Mouse (Mus musculus) stomach, embryonic 14.5 days (tissue): ENCODE measurements at regions not wholly inside any gene's neighbourhood (a gene's known extent, or its start where the extent isn't known, plus 50 kb on each side); places are given as distances from the start of the nearest gene placed in this dataset.

Experiments used
- ATAC-seq: fragments of 200-750 bp; cut with Nextera tagmentation; 2 replicates; pipeline ENCODE4 v1.8.0; 2017; ENCODE audit warnings: low read depth, moderate TSS enrichment; ENCODE audit not compliant: insufficient number of reproducible peaks, insufficient read depth, low FRiP score
- H3K27ac ChIP-seq: fragments of 300-500 bp; sonication (generic); 2 replicates; pipeline ENCODE4 v1.5.1; 2014; ENCODE audit warnings: mild to moderate bottlenecking, low read length, moderate library complexity, mixed read lengths
- H3K27me3 ChIP-seq: fragments of 300-500 bp; sonication (generic); 2 replicates; pipeline ENCODE4 v1.6.1; 2014; ENCODE audit warnings: low read length, control low read depth, mixed read lengths; ENCODE audit not compliant: control insufficient read depth, insufficient read depth
- H3K36me3 ChIP-seq: fragments of 300-500 bp; sonication (generic); 2 replicates; pipeline ENCODE4 v1.6.1; 2014; ENCODE audit warnings: mild to moderate bottlenecking, control low read depth, low read length, moderate library complexity, mixed read lengths; ENCODE audit not compliant: control insufficient read depth, insufficient read depth
- H3K4me1 ChIP-seq: fragments of 300-500 bp; sonication (generic); 2 replicates; pipeline ENCODE4 v1.6.1; 2014; ENCODE audit warnings: low read length, control low read depth, mixed read lengths; ENCODE audit not compliant: control insufficient read depth, insufficient read depth
- H3K4me2 ChIP-seq: fragments of 300-500 bp; sonication (generic); replicated peaks from 2 replicates; pipeline ENCODE4 v1.6.1; 2014; ENCODE audit warnings: low read depth, low read length, control low read depth
- H3K4me3 ChIP-seq: fragments of 300-500 bp; sonication (generic); 2 replicates; pipeline ENCODE4 v1.5.1; 2014; ENCODE audit warnings: low read depth, low read length, control low read depth
- H3K9ac ChIP-seq: fragments of 300-500 bp; sonication (generic); replicated peaks from 2 replicates; pipeline ENCODE4 v1.6.1; 2014; ENCODE audit warnings: low read depth, mild to moderate bottlenecking, control low read depth, low read length, moderate library complexity, mixed read lengths
- H3K9me3 ChIP-seq: fragments of 300-500 bp; sonication (generic); 2 replicates; pipeline ENCODE4 v1.6.1; 2016; ENCODE audit warnings: low read depth, low read length, control low read depth; ENCODE audit not compliant: control insufficient read depth
- WGBS: fragments of 180-500 bp; shearing (Covaris S2); extraction: QIAGEN DNeasy Blood & Tissue Kit; methylation state at CpG from one replicate; pipeline ENCODE4 v1.1.7; 2014; 5-methylcytosine and 5-hydroxymethylcytosine counted together

DNA sequence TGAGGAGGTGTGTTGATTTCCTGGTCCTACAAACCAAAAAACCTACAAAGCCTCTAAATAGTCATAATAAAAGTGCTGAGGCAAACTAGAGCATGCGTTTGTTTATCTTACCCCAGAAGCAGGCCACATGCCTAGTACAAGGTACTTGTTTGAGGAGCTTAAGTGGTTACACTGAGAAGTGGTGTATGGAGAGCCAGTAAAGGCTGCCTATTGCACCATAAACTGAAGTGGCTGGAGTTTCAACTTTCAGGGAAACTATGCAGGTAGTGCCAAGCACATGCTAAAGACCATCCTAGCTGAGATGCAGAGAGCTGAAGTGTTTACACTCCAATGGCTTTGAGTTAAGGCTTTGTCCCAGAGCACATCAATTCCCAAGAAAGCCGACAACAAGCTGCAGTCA lies 86.5 kb upstream of the Fut8 start:
- Histone ChIP-seq H3K27me3 (no peaks in the 10 kb centered on the region), H3K36me3 (no peaks in the 10 kb centered on the region), H3K4me3 (no peak overlapping the region), H3K9me3 (no peaks in the 10 kb centered on the region), H3K4me2 (no peak overlapping the region), H3K27ac (no peak overlapping the region), H3K4me1 (no peaks in the 10 kb centered on the region), H3K9ac (no peak overlapping the region)
- 77% methylated on average over 2 of the region's 2 CpGs for whole genome bisulfite sequencing
- no peak for ATAC-seq

DNA sequence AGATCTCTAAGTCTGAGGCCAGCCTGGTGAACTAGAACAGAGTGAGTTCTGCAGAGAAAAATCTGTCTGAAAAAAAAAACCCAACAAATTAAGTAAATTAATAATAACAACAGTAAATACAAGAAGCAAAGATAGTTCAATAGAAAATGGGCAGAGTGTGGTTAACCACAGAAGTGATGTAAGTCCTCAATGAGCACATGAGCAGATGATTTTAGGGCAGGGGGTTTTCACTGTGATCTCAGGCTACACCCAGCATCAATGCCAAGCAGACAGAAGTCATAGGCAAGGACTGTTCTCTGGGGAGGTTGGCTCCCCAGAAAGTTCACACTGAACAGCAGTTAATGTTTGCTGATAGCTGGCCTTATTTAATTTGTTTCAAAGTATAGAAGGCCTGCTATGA lies 88.1 kb upstream of the Fut8 start:
- H3K4me2 ChIP-seq, result no peak overlapping the region
- no peaks in the 10 kb centered on the region for H3K36me3 ChIP-seq
- no peak overlapping the region for H3K9ac ChIP-seq
- no peaks in the 10 kb centered on the region for H3K9me3 ChIP-seq
- no peak overlapping the region for H3K4me3 ChIP-seq
- ATAC-seq, result no peak
- H3K27ac ChIP-seq, result no peak overlapping the region
- no peaks in the 10 kb centered on the region for H3K27me3 ChIP-seq
- no peaks in the 10 kb centered on the region for H3K4me1 ChIP-seq

DNA sequence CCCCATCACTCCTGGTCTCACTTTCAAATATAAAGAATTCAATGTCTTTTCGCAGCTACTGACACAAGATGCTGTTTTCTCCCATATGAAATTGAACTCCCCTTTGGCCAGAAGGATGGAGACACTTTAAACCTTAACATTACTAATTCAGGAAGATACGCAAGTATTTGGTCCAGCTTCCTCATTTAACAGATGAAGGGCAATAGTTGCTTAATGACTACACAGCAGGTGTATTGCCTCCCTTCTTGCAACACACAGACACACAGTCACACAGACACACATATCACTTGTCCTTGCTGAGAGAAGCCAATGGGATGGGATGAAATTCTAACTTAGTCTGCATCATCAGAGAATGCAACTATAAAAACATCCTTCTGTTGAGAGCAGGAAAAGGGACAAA lies 89.8 kb upstream of the Fut8 start:
- Histone ChIP-seq H3K4me2 (no peak overlapping the region), H3K27me3 (no peaks in the 10 kb centered on the region), H3K4me3 (no peak overlapping the region), H3K9ac (no peak overlapping the region), H3K36me3 (no peaks in the 10 kb centered on the region), H3K27ac (no peak overlapping the region), H3K9me3 (no peaks in the 10 kb centered on the region), H3K4me1 (no peaks in the 10 kb centered on the region)
- ATAC-seq, result no peak
- 96% methylated on average over 2 of the region's 2 CpGs for WGBS

DNA sequence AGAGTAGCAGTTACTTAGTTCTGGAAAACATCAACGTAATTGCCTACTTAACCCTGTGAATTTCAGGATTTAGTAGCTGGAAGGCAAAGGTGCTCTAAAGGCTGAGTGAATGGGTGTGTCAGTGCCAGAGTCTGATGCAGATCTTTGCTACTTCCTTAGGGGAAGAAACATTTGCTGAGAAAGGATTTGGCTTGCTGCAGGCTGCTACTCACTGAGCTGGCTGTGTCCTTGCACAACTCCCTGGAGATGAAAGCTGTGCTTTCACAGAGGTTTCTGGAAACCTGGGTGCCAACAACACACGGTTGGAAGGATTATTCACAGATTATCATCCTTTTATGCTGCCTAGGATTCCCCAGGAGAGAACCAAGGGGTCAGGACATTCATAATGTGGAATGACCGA lies 94.0 kb upstream of the Fut8 start:
- Histone ChIP-seq H3K27ac (no peak overlapping the region), H3K4me1 (no peaks in the 10 kb centered on the region), H3K36me3 (no peaks in the 10 kb centered on the region), H3K4me2 (no peak overlapping the region), H3K9me3 (no peaks in the 10 kb centered on the region), H3K27me3 (no peaks in the 10 kb centered on the region), H3K4me3 (no peak overlapping the region), H3K9ac (no peak overlapping the region)
- WGBS, result 56% methylated on average over 3 of the region's 3 CpGs
- no peak for ATAC-seq

DNA sequence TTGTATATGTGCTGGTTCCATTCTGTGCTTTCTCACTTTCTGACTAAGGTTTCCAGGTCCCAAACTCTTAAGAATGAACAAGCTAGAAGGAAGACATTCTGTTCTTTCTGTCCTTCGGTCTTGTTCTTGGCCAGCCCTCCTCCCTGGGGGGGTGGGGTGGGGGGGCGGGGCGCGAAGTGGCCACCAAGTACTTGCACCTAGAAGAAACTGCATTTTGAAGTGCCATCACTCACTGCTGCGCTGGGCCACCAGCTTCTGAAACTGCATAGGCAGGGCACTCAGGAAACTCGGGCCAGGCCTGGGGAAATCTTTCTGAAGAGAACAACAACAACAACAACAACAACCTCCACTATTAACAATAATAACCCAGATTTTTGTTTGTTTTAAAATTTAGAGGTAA lies 94.4 kb upstream of the Fut8 start:
- Histone ChIP-seq H3K27me3 (no peaks in the 10 kb centered on the region), H3K4me3 (no peak overlapping the region), H3K4me1 (no peaks in the 10 kb centered on the region), H3K4me2 (no peak overlapping the region), H3K9me3 (no peaks in the 10 kb centered on the region), H3K9ac (no peak overlapping the region), H3K36me3 (no peaks in the 10 kb centered on the region), H3K27ac (no peak overlapping the region)
- 58% methylated on average over 6 of the region's 6 CpGs for WGBS
- ATAC-seq, result no peak

DNA sequence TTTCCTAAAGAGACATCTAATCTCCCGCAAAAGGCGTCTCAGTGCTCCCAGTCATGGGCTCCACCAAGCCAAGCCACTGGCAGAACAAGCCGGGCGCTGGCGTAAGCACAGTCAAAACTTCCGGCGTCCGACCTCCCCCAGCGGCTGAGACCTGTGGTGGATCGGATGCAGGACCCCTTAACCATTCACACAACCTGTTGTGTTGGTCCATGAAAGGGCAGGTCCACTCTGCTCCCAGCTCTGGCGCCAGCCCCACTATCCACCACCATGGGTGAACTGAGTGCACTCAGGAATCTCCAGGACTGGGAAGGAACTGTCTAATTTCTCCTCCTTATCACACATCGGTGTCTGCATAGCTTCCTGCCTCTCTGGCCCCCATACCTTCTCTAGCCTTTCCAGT lies 94.8 kb upstream of the Fut8 start:
- Histone ChIP-seq H3K27ac (no peak overlapping the region), H3K4me2 (no peak overlapping the region), H3K9me3 (no peaks in the 10 kb centered on the region), H3K36me3 (no peaks in the 10 kb centered on the region), H3K4me1 (no peaks in the 10 kb centered on the region), H3K4me3 (no peak overlapping the region), H3K9ac (no peak overlapping the region), H3K27me3 (no peaks in the 10 kb centered on the region)
- no peak for ATAC-seq
- 89% methylated on average over 12 of the region's 12 CpGs for WGBS

DNA sequence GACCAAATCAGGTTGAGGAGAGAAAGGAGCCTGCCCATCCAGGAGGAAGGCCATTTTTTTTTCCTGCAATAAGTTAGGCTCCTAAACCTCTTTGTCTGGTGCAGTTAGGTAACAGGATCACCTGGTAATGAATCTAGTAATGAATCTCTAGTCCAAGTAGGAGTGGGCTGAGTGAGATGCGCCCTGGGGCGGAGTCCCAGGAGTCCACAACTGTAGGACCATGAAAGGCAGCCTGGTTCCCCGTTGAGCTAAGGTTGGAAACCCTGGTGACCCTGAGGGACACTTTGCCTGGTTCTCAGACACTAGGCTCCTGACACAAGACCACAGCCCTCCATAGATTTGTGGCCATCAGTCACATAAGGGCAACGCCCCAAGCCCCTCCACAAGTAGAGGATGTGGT lies 95.7 kb upstream of the Fut8 start:
- H3K27me3 ChIP-seq, result no peaks in the 10 kb centered on the region
- no peaks in the 10 kb centered on the region for H3K36me3 ChIP-seq
- ATAC-seq, result no peak
- H3K4me3 ChIP-seq, result no peak overlapping the region
- H3K4me2 ChIP-seq, result no peak overlapping the region
- WGBS, result 85% methylated on average over 4 of the region's 4 CpGs
- no peak overlapping the region for H3K27ac ChIP-seq
- H3K9me3 ChIP-seq, result no peaks in the 10 kb centered on the region
- H3K4me1 ChIP-seq, result no peaks in the 10 kb centered on the region
- no peak overlapping the region for H3K9ac ChIP-seq

DNA sequence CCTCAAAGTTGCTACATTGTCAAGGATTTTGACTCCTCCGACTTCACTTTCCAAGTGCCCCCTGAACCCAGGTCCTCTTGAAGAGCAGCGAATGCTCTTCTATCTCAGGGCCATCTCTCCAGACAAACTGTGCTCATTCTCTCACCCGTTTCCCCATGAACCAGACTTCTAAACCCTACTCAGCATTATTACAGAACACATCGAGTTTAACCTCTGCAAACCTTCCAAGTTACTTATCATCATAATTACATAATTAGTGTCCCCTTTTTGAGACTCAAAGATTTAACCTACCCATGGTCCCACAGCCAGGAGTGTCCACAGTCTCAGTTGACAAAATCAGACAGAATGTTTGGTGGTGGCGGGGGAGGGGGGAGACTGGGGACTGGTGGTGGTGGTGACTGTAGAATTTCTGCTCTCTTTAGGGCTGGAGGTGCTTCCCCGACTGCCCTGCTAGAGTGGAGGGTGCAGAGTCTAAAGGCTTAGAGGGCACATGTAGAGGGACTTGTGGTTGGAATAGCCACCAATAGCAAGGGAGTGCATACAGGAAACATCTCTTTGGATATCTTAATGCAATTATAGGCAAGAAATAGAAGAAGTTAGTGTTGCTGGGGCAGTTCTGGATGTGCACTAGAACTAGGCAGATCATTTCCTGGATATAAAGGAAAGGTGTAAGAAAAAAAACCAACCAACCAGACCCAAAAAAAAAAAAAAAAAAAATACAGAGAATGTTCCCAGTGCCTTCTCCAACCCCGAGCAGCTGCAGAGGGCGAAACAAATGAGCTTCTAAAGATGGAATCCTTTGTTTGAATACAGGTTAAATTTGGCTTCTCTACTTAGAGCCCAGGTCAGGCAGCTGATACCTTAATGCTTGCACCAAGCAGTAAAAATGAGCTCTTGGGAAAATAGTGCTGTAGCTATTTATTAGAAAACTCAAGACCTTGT lies 96.4 kb upstream of the Fut8 start:
- no peak for ATAC-seq
- Histone ChIP-seq H3K36me3 (no peaks in the 10 kb centered on the region), H3K9ac (no peak overlapping the region), H3K4me2 (no peak overlapping the region), H3K27ac (no peak overlapping the region), H3K27me3 (no peaks in the 10 kb centered on the region), H3K4me3 (no peak overlapping the region), H3K9me3 (no peaks in the 10 kb centered on the region), H3K4me1 (no peaks in the 10 kb centered on the region)
- WGBS, result 78% methylated on average over 8 of the region's 8 CpGs

DNA sequence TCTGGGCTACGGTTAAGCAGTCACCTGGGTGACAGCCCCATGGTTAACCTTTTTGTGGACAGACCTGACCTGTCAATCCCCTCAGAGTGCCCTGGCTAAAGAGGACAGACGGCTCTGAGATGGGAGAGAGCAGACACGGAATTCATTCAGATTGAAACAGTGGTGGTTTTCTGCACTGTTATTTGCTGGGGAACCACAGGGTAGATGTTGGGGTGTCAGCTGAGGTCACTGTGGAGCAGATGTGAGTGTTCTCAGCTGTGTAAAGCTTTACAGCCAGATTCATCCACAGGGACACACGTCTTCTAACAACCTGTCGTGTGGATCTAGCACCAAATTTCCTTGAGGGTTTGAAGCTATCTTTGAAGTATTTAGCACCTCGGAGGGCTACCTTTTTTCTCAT lies 97.3 kb upstream of the Fut8 start:
- H3K4me3 ChIP-seq, result no peak overlapping the region
- ATAC-seq, result no peak
- 51% methylated on average over 6 of the region's 6 CpGs for WGBS

More for the DNA sequence above, 97.3 kb upstream of the Fut8 start:
- Histone ChIP-seq H3K9ac (no peak overlapping the region), H3K27me3 (no peaks in the 10 kb centered on the region), H3K4me1 (no peaks in the 10 kb centered on the region), H3K36me3 (no peaks in the 10 kb centered on the region), H3K9me3 (no peaks in the 10 kb centered on the region), H3K27ac (no peak overlapping the region), H3K4me2 (no peak overlapping the region)
